Mouse (Mus musculus) brain, adult 2 months (tissue): ENCODE results near the gene Lefty1.
A peak's percentile ranks its signal among the peaks of the same experiment; 100 is the strongest.
"Not testable (repeated sequence)": the region's sequence is repeated elsewhere in the genome, so short reads cannot be mapped to it uniquely, and the experiment has no call there.

ENCODE experiments used
- DNase-seq: peaks from one replicate; pipeline ENCODE4 v3.0.0; 2011; ENCODE audit warnings: low read depth, low spot score

The Lefty1 gene

DNA sequence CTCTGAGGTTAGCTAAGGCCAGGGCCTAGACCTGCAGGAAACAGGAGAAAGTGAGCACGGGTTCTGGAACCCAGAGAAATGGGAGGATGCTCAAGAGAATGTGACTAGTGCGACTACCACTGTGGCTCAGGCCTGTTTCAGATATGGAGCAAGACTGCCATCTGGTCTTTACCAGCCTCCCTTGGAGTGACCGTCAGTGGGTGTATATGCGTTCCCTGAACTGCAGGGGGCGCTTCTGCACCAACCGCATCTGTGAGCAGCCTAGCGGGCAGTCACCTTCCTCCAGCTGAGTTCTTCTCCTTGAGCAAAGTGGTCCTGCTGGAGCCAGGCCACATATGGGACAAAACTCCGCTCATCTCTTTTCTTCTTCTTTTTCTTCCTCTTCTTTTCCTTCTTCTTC, 15.1 kb upstream of the Lefty1 start:
- peak; percentile 31 for DNase-seq

DNA sequence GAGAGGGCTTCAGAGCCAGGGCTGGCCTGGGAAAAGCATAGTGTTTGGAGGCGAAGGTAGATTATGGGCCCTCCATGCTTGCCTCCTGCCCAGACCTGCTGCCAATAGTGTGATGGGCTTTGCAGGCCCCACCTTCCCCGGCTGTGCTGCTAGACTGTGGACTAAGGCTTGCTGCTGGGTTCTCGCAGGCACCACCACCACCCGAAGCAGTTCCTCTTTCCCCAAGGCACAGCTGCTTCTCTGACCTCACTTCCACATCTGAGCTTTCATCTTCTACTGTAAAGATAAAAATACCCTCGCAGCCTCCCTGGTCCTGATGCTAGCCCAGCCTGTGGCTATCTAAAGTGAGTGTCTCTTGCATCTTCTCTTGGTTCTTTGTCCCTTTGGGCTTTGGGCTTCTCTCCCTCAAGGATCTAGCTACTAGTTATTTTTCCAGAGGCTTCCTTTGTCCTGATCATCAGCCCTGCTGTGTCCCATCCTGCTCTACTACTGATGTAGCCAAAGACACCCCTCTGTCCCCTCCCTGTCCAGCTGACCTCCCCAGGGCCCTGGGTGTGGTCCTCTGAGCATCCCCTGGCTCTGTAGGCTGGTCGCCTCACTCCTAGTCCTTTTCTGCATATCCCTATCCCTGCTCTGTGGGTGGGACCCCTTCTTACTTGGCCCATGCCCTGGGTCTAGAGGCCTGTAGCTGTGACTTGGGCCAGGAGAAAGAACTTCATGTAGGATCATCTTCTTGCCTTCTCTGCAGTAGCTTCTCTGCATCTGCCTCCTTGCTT, 12.4 kb upstream of the Lefty1 start:
- peak; percentile 47 for DNase-seq

DNA sequence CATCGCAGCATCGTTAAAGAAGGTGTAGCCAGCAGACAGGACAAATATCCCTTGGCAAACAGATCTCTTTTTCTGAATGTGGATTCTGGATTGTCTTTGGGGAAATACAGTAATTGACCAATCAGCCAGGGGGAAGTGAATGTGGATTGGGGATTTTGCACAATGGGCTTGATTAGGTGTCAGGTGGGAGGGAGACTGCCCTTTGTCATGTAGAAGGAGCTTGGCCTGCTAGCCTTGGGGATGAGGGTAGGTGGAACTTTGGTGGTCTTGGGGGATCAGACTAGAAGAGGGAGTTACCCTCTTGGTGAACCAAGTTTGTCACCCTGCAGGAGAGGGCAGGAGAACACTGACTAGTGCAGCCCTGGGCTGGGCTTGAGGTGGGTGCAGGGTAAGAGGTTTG, 10.1 kb upstream of the Lefty1 start:
- no peak for DNase-seq

DNA sequence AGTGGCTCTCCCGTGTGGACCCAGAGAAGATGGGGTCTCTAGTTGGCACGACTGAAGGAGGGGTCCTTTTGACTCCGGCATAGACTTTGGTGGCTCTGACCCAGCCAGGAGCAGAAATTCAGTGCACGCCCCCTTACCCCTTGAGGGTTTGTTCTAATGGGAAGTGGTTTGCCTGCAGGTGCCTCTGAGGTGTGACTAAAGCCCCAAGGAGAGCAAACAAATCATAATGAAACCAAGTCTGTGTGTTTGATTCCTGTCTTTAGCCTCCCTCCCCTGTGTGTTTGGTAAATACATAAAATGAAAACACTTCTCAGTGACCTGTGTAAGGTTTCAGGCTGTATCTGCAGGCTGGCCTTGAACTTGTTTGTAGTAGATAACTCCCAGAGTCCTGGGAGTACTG, 8.5 kb upstream of the Lefty1 start:
- DNase-seq: no peak

DNA sequence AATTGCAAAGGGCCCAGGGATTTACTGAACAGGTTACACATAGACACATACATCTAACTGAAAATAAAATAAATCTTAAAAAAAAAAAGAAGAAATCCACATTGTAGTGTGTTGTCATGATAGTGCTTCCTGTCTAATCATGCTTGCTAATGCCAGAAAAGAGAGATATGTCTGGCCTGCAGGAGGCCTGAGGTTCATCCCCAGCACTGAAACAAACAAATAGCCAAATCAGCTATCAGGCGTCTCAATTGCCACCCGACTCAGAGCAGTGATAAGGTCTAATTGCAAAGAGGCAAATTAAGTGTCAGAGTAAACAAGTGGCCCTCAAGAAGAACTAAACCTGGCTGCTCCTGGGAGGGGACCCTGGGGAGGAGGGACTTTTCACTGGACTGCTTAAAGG, 5.2 kb upstream of the Lefty1 start:
- no peak for DNase-seq

DNA sequence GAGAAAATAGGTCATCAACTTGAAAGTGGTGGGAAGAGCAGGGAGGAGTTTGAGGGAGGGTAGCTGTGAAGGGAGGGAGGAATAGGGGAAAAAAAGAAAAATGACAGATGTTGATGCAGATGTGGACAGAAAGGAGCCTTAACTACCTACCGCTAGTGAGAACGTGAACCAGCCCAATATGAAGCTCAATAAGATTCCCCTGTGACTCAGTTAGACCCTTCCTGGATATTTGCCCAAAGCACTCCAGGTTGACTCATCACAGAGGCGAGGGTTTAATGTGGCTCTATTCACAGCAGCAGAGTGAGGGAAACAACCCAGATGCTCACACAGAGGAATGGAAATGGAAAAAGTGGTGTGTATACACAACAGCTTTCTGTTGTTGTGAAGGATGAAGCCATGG, 3.7 kb upstream of the Lefty1 start:
- peak; percentile 74 for DNase-seq

DNA sequence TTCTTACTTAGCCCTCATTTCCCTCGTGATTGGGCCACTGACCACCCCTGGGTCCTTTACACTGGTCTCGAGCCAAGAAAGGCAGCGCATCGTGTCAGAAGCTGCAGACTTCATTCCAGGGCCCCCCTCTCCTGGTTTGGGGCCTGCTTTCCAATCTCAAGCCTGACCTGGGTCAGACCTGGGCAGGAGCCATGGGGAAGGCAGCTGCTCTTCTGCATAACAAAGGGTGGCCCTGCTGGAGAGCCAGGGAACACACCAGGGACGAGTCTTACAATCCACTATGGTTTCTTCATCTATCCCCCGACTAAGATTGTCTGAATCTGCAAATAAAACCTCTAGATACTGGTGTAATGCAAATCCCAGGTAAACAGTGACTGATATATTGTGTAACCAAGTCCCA, 1.2 kb upstream of the Lefty1 start:
- no peak for DNase-seq

DNA sequence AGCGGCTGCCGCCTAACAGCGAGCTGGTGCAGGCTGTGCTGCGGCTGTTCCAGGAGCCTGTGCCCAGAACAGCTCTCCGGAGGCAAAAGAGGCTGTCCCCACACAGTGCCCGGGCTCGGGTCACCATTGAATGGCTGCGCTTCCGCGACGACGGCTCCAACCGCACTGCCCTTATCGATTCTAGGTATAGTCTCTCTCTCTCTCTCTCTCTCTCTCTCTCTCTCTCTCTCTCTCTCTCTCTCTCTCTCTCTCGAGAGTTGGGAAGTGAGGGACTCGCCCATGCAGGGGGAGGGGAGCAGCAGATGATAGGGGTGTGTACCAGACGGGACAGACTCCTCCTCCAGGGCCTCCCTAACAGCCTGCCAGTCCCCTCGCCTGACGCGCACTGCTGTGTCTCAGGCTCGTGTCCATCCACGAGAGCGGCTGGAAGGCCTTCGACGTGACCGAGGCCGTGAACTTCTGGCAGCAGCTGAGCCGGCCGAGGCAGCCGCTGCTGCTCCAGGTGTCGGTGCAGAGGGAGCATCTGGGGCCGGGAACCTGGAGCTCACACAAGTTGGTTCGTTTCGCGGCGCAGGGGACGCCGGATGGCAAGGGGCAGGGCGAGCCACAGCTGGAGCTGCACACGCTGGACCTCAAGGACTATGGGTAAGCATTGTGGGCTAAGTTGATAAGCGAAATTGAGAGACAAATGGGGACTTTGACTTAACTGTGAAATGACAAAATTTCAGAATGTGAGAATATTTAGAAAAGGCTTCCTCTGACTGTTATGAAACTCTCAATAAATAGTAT, 2.0 kb downstream of the Lefty1 start:
- DNase-seq: peak; percentile 60

DNA sequence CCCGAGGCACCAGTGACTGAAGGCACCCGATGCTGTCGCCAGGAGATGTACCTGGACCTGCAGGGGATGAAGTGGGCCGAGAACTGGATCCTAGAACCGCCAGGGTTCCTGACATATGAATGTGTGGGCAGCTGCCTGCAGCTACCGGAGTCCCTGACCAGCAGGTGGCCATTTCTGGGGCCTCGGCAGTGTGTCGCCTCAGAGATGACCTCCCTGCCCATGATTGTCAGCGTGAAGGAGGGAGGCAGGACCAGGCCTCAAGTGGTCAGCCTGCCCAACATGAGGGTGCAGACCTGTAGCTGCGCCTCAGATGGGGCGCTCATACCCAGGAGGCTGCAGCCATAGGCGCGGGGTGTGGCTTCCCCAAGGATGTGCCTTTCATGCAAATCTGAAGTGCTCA, 2.8 kb downstream of the Lefty1 start:
- not testable (repeated sequence) for DNase-seq

DNA sequence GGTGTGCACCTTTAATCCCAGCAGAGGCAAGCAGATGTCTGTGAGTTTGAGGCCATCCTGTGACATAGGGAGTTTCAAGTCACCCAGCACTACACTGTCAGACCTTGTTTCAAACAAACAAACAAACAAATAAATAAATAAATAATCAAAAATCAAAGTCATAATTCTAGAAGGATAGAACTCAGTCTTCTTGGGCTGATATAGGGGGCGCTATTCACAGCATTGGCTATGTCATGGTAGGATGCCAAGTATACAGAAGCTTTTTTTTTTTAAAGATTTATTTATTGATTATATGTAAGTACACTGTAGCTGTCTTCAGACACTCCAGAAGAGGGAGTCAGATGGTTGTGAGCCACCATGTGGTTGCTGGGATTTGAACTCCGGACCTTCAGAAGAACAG, 4.0 kb downstream of the Lefty1 start:
- not testable (repeated sequence) for DNase-seq

DNA sequence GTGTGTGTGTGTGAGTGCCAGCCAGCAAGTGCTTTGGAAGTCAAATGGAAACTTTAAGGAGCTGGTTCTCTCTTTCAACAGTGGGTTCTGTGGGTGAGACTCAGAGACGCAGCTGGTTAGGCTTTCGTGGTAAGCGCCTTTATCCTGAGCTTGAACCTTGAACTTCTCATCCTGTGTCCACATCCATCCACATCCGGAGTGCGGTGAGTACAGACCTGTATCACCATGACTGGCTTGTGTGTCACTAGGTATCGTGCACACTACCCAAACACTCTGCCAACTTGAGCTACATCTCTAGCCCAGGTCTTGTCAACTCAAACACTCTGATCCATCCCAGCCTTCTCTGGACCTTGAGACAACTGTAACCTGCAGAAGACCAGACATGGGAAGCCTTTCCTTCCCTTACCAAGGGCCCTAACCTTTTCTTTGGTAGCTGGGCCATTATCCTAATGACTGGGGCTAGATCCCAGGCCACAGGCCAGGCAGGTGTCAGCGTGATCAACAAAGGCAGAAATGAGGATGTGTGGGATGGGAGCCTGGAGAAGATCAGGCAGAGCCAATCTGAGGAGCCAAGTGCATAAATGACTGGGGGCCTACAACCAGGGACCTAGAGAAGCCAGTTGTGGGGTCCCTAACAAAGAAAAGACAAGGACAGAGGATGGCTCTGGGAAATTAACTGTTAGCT, 6.1 kb downstream of the Lefty1 start:
- no peak for DNase-seq

DNA sequence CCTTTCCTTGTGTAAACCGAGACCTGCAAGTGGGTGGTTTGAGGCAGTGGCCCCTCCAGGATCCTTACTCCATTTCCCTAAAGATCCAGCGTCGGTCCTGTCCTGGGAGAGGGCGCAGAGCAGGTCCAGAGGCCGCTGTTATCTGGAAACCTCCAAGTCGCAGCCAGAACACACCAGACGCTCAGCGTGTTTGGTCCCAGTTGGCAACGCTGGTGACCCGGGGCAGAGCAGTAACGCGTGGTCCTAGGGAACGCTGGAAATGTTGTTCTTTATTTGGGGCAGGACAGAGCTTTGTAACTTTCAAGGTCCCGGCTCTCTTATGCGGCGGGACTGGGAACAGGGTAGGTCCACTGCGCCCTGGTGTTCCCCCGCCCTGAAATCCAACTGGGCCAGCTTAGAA, 6.9 kb downstream of the Lefty1 start:
- DNase-seq: no peak

DNA sequence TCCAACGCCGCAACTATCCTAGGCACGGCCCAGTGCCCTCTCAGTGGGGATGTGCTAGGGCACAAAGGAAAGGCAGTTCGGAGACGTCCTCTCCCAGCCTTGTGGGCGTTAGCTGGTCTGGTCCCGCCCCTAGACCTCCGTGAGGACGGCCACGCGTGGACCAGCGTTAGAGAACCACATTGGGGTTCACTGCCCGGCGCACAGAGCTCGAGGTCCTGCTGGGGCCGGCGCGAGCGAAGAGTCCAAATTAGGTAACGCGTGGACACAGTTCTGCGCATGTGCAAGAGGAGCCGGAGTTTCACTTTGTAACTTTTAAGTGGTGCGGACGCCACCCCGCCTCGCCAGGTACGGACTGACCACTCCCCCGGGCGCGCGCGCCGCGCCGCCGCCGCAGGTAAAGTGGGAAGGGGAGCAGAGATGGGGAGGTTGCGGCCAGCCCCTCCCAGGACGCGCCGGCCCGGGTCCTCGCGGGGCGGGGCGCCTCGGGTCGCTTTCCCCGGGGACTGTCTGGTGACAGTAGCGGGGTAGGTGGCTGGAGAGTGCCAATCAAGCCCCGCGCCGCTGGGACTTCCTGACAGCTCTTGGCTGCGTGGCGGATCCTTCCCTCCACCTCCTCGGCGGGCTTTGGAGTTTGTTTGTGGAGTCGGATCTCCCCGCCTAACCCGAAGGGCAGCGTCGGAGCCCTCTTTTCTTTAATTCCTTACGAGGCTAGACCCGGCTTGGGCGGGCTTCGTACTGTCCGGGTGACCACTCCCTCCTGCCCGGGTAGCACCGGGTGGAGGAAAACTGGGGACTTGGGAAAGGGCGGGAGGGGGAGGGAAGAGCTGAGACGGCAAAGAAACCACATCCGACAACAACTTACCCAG, 7.6 kb downstream of the Lefty1 start, which contains the start of gene Tmem63a:
Gene Tmem63a, plus strand, starts transcription at position 179 of the 866 bp plus-strand sequence.
- peak; percentile 66 for DNase-seq

DNA sequence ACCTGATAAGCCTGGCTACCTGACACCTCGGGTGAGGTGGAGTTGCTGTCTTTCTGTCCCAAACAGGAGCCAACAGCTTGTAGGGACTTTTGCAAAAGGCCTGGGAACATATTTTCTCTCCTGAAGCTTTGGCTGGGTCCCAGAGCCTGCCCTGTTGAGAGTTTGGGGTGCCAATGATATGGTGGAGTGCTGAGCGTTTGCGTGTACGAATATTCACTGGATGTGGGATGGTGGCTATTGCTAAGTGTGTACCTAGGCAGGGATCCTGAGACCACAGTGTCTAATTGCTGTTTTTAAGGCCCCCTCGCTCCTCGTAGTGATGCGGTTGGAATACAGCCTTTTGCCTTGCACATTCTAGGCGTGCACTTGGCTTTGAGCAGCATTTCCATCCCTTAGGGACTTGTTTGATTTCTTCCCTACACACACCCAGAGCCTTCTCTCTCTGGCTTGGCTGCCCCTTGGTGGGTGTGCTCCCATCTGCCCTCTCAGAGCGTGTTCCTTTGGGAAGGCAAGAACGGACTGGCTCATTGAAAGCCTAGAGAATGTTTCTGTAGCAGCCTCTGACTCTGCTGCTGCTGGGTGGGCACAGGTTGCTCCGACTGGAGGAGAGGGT, 8.3 kb downstream of the Lefty1 start:
- no peak for DNase-seq

DNA sequence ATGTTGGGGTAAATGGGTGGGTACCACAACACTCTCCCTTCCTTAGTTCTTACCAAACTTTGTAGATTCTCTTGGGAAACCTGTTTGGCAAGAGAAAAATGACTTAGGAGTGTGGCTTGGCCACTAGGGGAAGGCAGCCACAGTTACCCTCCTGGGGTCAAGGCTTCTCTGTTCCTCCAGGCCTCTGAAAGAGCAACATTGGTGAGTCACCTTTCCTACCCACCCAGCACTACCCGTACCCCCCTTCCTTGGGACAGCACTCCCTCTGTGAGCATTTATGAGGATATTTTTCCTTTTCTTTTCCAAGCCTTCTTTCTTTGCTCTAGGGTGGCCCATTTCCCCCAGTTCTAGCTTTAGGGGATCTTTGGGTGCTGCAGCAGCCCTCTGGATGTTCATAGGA, 9.1 kb downstream of the Lefty1 start:
- no peak for DNase-seq

DNA sequence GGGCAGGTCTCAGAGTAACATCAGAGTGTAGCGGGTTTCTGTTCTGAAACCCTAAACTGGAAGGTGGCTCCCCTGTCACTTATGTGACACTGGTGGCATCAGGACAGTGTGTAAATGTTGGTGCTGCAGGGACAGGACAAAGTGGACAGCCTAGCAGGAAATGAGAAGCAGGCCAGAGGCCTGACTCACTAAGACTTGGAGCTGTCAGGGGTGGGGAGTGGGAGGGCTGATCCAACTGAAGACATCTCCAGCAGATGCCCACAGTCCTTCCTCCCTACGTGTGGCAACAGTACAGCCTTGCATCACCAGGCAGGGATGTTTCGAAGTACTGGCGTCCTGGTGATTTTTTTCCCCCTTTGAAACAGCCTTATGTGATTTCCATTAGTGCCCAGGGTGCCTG, 9.7 kb downstream of the Lefty1 start:
- DNase-seq: peak; percentile 51

DNA sequence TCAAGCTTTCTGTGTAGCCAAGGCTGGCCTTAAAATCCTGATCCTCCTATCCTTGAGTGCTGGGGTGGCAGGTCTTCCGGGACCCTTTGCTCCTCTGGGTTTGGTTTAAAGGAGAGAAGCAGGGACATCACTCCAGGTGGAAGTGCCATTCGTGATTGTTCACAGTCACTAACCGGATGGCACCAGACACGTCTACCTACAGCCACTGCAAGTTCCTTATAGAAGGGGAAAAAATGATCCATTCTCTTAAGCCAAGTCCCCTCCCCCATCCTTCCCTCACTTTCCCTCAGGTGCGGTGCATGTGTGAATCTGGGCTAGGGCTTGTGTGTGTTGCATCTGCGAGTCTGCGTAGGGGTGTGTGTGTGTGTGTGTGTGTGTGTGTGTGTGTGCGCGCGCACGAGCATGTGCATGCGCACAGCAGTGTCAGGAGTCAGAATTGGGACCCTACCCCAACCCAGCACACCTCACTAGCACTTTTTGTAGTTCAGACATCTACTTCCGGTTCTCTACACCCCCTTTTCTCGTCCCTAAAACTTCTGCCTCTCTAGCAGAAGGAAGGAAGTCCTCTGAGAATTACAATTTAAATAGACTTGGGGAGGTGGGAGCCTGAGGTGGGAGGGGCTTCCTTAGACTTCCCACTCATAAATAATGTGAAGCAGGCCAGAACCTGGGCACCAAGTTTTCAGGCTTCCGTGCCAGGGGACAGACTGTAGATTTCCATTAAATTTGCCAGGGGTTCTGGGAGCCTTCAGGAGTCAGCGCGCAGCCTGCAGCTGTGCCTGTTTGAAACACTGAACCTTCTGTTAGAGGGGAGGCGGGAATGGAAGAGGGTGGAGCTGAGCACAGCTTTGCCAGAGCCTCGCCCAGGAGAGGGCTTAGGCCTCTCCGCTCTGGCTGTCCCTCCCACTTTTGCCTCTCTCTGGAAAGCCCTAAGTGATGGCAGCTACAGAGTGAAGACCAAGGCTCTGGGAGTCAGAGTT, 10.5 kb downstream of the Lefty1 start:
- DNase-seq: peak; percentile 90

DNA sequence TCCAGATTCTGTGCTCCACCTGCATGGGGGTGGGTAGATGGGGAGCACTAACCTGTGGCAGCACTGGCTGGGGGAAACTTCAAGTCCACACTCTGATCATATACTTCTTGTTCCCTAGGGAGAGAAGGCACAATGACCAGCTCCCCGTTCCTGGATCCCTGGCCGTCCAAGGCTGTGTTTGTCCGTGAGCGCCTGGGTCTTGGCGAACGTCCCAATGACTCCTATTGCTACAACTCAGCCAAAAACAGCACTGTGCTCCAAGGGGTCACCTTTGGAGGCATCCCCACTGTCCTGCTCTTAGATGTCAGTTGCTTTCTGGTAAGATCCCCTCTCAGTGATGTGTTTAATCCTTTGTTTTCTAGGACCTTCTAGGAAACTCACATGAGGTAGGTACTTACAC, 11.6 kb downstream of the Lefty1 start:
- no peak for DNase-seq

DNA sequence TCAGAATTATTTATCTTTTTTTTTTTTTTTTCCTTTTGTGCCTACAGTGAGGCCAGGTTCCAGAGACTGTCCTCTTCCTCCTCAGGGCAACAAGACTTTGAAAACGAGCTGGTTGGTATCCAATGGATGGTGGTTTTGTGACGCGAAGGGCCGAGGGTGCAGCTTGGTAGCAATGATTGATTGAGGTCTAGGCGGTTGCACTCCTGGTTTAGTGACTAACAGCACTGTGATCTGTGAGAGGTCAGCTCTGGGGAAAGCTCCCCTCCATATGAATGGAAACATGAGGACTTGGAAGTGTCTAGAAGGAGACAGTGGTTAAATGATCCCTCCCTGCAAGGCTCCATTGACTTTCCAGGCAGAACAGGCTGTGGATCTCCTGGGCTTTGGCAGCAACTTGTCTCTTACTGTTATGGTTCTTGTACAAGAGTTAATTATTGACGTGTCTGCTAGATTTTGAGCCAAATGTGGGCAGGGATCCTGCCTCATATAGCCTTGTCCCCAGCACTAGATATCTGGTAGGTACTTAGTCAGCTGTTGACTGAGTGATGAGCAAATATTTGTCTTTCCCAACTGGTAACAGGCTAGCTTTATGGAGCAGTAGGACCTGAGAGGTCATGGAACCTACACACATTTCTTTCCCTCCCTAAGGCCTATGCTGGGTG, 17.4 kb downstream of the Lefty1 start:
- no peak for DNase-seq
